Mouse (Mus musculus) left cerebral cortex, postnatal 14 days (tissue): Measurements from ENCODE around the gene 2010300C02Rik. TPM values are rescaled to one million over a fixed set of nuclear protein-coding genes. Genes with fewer than 3 reads are reported as not detected.
A peak's percentile ranks its signal among the peaks of the same experiment; 100 is the strongest.

Experiments
- DNase-seq, 2 experiments: peaks; one replicate each; pipeline ENCODE4 v3.0.0; 2021 to 2022; ENCODE audit warnings: low spot score in 2 of 2, mixed read lengths in 1 of 2
- intact Hi-C: fragments of 180-260 bp; cut with DNase I; formaldehyde crosslinking; loops from one replicate; pipeline ENCODE4 v1.15.1; 2025
- total RNA-seq, 2 experiments: library from RNA; stranded (reverse); gene quantifications; 2 replicates each; pipeline ENCODE4 v1.2.3; 2021

Gene 2010300C02Rik
- total RNA-seq, 2 experiments from 2014 or later, result 177 to 178 TPM

DNA sequence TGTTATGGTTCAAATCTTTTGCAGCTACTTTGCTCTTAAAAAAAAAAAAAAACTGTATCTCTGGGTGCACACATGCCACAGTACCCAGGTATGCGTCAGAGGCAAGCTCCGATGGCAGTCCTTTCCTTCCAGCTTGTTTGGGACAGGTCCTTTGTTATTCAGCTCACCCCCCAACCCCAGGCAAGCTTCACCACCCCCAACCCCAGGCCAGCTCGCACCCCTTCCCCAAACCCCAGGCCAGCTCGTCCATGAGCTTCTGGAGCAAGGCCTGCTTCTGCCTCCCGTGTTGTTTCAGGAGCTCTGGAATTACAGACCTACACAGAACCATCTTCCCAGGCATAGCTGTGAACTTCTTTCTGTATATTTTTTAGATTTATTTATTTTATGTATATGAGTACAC, 83.1 kb downstream of the 2010300C02Rik start:
- no peak for DNase-seq
- intact Hi-C loops, result loop anchor here (2.0 to 5.0 kb wide), 2 partner anchors 190 to 364 kb away; no protein-coding TSS in a partner anchor

- peak in 1 of 2 experiments; percentile 48 for DNase-seq
- intact Hi-C loops, result loop anchor here (2.0 to 5.0 kb wide), 2 partner anchors 189 to 363 kb away; no protein-coding TSS in a partner anchor
These were observed 83.7 kb downstream of the 2010300C02Rik start for GRCm38 (mm10) chr1:37636169-37636568.

DNA sequence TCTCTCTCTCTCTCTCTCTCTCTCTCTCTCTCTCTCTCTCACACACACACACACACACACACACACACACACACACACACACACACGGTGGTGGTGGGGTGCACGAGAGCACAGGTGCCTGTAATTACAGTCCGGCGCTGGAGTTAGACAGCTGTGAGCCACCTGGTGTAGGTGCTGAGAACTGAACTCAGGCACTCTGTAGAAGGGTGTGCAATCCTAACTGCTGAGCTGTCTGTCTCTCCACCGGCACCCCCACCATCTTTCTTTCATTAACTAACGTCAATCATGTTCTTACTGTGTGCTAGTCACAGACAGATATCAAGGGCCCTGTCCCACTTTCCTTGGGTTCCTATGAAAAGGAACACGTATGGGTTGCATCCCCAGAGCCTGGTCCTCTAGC, 84.2 kb downstream of the 2010300C02Rik start:
- no peak for DNase-seq
- intact Hi-C loops, result loop anchor here (2.0 to 5.0 kb wide), 2 partner anchors 188 to 363 kb away; no protein-coding TSS in a partner anchor

DNA sequence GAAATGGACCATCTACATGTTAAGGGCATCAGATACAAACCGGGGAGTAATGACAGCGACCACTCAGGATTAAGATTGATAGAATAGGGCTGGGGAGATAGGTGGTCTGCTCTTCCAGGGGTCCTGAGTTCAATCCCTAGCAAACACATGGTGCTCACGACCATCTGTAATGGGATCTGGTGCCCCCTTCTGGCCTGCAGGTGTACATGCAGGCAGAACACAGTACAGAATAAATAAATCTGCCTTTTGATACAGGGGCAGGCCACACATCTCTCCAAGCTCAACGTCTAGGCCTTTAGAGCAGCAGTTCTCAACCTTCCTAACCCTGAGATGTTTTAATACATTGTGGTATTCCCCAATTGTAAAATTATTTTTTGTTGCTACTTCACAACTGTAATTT, 85.2 kb downstream of the 2010300C02Rik start:
- DNase-seq, result peak in 1 of 2 experiments; percentile 49
- intact Hi-C loops, result loop anchor here (5.0 kb wide), 3 partner anchors 92 to 187 kb away; partner anchors contain the start of gene Mgat4a

GRCm38 (mm10) chr1:37633516-37633915, 86.4 kb downstream of the 2010300C02Rik start:
- intact Hi-C loops, result loop anchor here (5.0 kb wide), 2 partner anchors 91 to 156 kb away; partner anchors contain the start of gene Mgat4a
- DNase-seq, result no peak

GRCm38 (mm10) chr1:37632425-37632824, 87.5 kb downstream of the 2010300C02Rik start:
- intact Hi-C loops, result loop anchor here (5.0 kb wide), 2 partner anchors 90 to 155 kb away; partner anchors contain the start of gene Mgat4a
- no peak for DNase-seq

DNA sequence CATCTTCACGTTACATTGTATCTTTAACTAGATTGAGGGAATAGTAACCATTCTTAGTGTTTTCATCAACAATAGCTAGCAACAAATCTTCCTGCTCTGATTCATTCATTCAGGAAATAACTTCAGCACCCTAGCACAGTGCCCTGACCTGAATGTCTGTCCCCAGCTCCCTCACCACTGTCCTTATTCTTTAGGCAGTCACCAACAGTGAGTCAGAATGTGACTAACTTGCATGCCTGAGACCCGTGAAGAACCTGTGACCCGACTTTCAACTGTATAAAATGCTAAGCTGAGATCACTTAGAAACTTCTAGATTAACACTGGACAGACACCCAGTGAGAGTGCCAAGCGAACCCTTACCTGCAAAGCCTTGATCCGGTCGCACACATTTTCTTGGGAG, 88.4 kb downstream of the 2010300C02Rik start:
- intact Hi-C loops, result loop anchor here (5.0 kb wide), 2 partner anchors 89 to 154 kb away; partner anchors contain the start of gene Mgat4a

DNA sequence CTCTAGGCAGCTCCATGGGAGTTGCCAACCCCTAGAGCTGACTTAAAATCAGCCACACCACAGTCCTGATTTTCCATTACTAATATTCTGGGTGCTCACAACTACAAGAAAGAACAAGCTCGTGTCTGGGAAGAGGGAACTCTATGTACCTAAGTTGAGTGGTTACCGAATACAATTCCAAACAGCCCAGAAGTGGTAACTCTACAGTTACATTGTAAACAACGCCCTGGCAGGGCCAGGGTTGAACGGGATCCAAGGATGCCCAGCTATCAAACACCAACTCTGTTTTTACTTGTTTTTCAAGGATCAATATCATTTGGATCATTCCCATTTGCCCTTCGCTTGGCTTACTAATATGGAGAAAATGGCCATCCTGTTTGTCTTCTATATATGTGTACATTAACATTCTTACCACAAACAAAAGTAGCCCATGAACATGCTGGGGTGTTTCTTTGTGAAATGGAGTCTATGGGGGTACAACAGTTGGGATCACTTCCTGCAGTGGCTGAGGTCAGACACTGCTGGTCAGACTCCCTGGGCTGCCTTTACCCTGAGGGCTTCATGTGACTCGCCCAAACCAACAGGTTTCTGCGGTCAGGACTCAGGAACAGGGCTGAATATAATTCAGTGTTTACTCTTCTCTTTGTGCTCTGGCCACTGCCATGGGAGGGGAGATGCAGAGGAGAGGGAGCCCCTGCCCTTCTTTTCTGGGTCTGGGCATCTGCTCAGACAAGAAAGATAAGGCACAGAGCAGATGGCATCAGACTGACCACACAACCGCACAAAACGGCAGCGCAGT, 89.3 kb downstream of the 2010300C02Rik start:
- intact Hi-C loops, result loop anchor here (5.0 kb wide), 2 partner anchors 88 to 153 kb away; partner anchors contain the start of gene Mgat4a
- DNase-seq, result no peak

More for the DNA sequence above, 88.4 kb downstream of the 2010300C02Rik start:
- DNase-seq, result no peak

- DNase-seq, result no peak
- intact Hi-C loops, result loop anchor here (5.0 kb wide), 2 partner anchors 88 to 153 kb away; partner anchors contain the start of gene Mgat4a
These were observed 90.0 kb downstream of the 2010300C02Rik start for GRCm38 (mm10) chr1:37629876-37630275.

GRCm38 (mm10) chr1:37628749-37629148, 91.1 kb downstream of the 2010300C02Rik start:
- intact Hi-C loops, result no loop called here
- peak; percentile 44 to 64 for DNase-seq

GRCm38 (mm10) chr1:37624185-37624584, 95.7 kb downstream of the 2010300C02Rik start:
- intact Hi-C loops, result no loop called here
- no peak for DNase-seq

DNA sequence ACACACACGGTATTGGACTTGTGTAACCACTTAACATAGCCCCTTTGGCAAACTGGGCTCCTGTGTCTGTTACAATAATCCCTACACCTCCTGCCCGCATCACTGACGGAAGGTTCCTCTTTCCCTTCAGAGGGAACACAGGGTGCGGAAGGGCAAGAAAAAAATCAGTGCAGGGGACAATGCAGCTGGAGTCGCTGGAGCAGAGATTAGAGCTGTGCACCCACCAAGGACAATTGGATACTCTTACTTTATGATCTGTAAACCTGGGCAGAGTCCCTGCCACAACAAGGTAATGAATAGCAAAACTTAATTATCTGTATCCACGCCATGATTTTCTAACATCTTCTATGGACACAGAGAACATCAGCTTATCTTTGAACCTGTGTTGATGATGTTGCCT, 97.8 kb downstream of the 2010300C02Rik start:
- intact Hi-C loops, result no loop called here
- peak in 1 of 2 experiments; percentile 28 for DNase-seq

DNA sequence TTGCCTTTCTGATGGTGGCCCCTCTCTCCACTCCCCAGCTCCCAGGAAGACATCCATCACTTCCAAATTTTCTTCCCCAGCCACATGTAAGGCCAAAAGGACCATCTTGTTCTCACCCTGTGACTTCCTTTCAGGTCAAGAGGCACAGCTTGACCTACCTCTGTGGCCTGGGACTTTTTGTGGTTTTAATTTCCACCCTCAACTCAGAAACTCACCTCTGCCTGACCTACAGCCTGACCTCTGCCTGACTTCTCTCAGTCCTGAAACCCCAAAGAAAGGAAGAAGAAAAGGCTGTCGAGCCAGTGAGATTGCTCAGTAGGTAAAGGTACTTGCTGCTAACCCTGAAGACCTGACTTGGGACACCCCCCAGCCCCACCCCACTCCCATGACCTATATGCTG, 100.3 kb downstream of the 2010300C02Rik start:
- DNase-seq, result no peak
- intact Hi-C loops, result no loop called here

- intact Hi-C loops, result no loop called here
- DNase-seq, result no peak
These were observed 102.8 kb downstream of the 2010300C02Rik start for GRCm38 (mm10) chr1:37617047-37617446.

DNA sequence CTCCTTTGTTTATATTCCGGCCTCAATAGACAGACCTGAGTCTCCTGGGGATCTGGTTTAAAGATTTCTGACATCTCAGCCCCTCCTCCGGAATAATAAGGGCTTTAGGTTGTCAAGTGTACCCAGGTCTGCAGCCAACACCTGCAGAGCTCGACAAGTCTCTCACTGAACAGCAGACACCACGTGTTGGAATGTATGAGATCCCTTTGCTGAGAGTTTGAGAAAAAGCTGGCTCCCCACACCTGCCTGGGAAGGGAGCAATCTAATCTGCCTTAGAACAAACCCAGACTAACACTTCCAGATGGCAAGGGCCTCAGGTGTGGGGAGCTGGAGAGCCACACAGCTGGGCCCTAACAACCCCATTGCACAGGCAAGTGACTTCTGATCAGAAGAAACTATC, 103.3 kb downstream of the 2010300C02Rik start:
- intact Hi-C loops, result no loop called here
- no peak for DNase-seq

DNA sequence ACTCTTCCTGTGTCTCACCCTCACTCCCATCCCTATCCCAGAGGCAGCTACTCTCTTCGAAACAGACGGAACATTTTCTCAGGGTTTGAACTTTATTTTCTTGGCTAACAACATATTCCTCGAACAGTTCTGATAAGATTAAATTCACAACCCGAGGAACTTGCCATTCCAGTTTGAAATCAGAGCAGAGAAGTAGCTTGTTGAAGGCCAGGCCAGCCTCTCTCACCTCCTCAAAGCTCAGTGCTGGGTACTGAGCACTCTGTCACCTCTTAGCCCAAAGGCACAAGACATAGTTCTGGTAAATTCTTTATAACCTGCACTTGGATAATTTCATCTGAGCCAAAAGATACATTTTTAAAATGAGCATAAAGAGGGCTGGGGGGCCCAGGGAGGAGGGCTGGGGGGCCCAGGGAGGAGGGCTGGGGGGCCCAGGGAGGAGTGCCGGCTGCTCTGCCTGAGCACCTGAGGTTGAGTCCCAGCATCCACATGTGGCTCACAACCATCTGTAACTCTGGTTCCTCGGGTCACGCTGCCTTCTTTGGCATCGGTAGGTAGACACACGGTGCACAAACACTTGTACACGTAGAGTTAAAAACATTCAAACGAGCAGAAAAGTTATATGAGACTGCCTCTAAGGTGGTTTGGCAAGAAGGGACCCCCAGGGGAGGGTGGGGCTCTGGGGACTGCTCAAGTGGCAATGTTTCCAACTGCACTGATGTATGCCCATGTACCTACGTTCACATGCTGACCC, 104.4 kb downstream of the 2010300C02Rik start:
- intact Hi-C loops, result no loop called here
- no peak for DNase-seq

- intact Hi-C loops, result no loop called here
- DNase-seq, result peak; percentile 57 to 63
These were observed 105.0 kb downstream of the 2010300C02Rik start for GRCm38 (mm10) chr1:37614836-37615235.

DNA sequence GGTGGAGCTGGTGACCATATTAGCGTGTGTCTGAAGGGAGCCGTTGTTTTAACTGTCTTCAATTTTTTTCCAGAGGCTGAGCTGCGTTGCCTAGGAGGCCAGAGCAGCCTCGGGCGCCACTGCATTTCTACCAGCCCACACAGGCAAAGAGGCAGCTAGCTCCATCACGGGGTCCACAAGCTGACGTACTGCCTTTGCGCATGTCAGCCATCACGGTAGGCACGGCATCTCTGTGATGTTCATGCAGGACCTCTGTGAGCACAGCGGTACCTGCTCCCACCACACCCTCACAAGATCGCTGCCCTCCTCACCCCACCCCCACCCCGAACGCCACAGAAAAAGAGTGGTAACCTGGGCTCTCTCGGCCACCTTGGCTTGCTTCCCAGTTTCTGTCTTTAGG, 105.8 kb downstream of the 2010300C02Rik start:
- intact Hi-C loops, result no loop called here
- DNase-seq, result peak; percentile 71 to 81

- DNase-seq, result no peak
- intact Hi-C loops, result no loop called here
These were observed 108.9 kb downstream of the 2010300C02Rik start for GRCm38 (mm10) chr1:37611032-37611431.

GRCm38 (mm10) chr1:37610242-37610641, 109.6 kb downstream of the 2010300C02Rik start:
- intact Hi-C loops, result no loop called here

More at GRCm38 (mm10) chr1:37610242-37610641, 109.6 kb downstream of the 2010300C02Rik start:
- no peak for DNase-seq
